Mouse (Mus musculus) urinary bladder, postnatal 36 days (tissue): Measurements from ENCODE around the gene Fyb2.

Experiments
- DNase-seq, 2 experiments: peaks; one replicate each; pipeline ENCODE4 v3.0.0; 2022; ENCODE audit warnings: low spot score in 2 of 2, mixed read lengths in 1 of 2

The Fyb2 gene

GRCm38 (mm10) chr4:105007360-105008018 is 94.2 kb downstream of the Fyb2 start:
- DNase-seq: no peak

DNA sequence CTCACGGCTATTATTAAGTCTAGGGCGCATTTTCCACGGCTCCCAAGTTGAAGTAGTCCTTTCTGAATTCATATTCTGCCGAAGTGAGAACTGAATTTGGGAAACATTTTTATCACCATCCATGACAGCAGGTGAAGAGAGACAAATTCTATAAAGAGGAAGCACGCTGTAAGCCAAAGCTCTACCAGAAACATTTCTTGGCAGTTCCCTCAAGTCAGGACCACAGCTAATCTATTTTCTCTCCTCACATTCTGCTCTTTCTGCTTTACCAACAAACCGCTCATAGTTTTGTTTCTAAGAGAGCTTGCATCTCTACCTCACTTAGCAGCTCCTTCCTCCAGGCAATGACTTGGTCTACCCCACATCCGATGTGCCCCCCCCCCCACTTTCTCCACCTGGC is 100.5 kb downstream of the Fyb2 start:
- DNase-seq: no peak

DNA sequence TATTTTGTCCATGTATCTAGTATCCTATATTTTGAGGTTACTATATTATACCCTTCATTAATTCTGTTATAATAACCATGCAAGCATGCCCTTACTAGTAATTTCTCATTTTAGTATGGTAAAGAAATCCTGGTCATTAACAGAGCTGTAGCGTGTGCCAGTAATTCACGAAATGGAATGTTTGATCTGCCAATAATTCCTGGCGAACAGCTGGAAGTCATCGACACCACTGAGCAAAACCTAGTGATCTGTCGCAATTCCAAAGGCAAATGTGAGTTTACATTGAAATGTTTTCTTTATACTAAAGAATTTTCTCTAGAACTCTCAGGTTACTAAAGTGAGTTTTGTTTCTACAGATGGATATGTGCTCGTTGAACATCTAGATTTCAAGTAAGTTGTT is 102.2 kb downstream of the Fyb2 start:
- no peak for DNase-seq

- DNase-seq: no peak
Measured at GRCm38 (mm10) chr4:105016006-105016613, 102.9 kb downstream of the Fyb2 start.

GRCm38 (mm10) chr4:105027278-105027677 is 114.0 kb downstream of the Fyb2 start:
- DNase-seq: no peak

GRCm38 (mm10) chr4:105031104-105031503 is 117.8 kb downstream of the Fyb2 start:
- no peak for DNase-seq

DNA sequence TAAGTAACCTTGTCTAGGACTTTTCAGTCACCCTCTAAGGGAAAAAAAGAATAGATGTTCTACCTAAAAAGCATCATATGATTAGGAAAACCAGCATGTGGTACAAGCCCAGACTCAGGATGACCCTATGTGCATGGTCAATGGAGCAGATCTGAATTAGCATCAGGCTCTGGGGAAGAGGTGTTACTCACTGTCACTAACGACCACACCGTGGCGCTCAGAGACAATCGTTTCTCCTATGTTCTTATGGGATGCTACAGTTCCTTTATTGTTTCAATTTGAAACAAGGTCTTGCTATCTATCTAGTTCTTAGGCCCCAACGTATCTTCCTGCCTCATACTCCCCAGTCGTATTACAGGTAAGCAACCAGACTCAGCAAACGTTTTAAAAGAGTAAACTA is 119.9 kb downstream of the Fyb2 start:
- DNase-seq: no peak

DNA sequence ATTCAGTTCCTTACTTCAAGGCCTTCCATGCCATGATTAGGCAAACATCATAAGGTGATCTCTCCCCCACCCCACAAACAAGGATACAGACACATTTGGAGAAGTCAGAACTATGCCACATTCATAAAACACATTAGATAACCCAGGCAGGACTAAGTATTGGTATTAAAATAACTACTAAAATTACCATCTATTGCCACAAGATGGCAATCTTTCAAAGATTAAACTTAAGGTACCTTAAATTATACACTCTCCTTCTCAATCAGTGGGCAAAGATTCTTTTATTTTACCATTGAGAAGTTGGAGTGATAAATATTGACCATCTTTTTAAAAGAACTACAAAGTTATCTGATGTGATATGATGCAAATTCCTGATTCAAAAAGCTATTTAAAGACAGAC is 121.0 kb downstream of the Fyb2 start:
- no peak for DNase-seq

DNA sequence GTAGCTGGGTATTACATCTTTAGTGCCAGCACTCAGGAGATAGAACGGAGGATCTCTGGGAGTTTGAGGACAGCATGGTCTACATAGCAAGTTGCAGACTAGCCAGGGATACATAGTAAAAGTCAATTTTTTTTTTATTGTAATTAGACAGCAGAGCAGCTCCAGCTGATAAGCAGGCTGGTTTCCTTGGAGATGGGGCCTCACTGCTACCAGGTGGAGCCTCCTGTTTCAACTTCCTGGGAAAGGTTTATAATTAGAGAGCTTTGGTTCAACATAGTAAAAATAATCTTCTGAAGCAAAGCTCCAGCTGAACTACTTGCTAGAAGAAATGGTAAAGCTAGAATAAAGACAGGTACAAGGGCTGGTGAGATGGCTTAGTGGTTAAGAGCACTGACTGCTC is 136.8 kb downstream of the Fyb2 start:
- DNase-seq: no peak

GRCm38 (mm10) chr4:105051291-105051690 is 138.0 kb downstream of the Fyb2 start:
- DNase-seq: no peak
